Mouse (Mus musculus) liver, embryonic 11.5 days (tissue): ENCODE results near the gene Rab27a. TPM values are rescaled to one million over a fixed set of nuclear protein-coding genes. Genes with fewer than 3 reads are reported as not detected.
A peak's percentile ranks its signal among the peaks of the same experiment; 100 is the strongest.
"Not testable (repeated sequence)": the region's sequence is repeated elsewhere in the genome, so short reads cannot be mapped to it uniquely, and the experiment has no call there.

Source experiments
- ATAC-seq: fragments of 200-750 bp; cut with Nextera tagmentation; replicated peaks from 2 replicates; pipeline ENCODE4 v1.8.0; 2017; ENCODE audit warnings: moderate number of reproducible peaks, mild to moderate bottlenecking, moderate TSS enrichment, moderate library complexity; ENCODE audit not compliant: low FRiP score
- DNase-seq: peaks from one replicate; pipeline ENCODE4 v3.0.0-alpha.2; 2017; ENCODE audit warnings: low spot score
- H3K27ac ChIP-seq: fragments of 300-500 bp; sonication (generic); 2 replicates; pipeline ENCODE4 v1.5.1; 2014; ENCODE audit warnings: mild to moderate bottlenecking, low read depth, low read length, control low read depth
- H3K27me3 ChIP-seq: fragments of 300-500 bp; sonication (generic); replicated peaks from 2 replicates; pipeline ENCODE4 v1.6.1; 2014; ENCODE audit warnings: low read length, mixed read lengths; ENCODE audit not compliant: control insufficient read depth, insufficient read depth
- H3K36me3 ChIP-seq: fragments of 300-500 bp; sonication (generic); 2 replicates; pipeline ENCODE4 v1.6.1; 2014; ENCODE audit warnings: mild to moderate bottlenecking, low read length, moderate library complexity, mixed read lengths; ENCODE audit not compliant: control insufficient read depth, insufficient read depth
- H3K4me1 ChIP-seq: fragments of 300-500 bp; sonication (generic); replicated peaks from 2 replicates; pipeline ENCODE4 v1.6.1; 2014; ENCODE audit warnings: low read length, mixed read lengths; ENCODE audit not compliant: control insufficient read depth, insufficient read depth
- H3K4me2 ChIP-seq: fragments of 300-500 bp; sonication (generic); 2 replicates; pipeline ENCODE4 v1.6.1; 2014; ENCODE audit warnings: mild to moderate bottlenecking, control low read depth, moderate library complexity
- H3K4me3 ChIP-seq: fragments of 300-500 bp; sonication (generic); 2 replicates; pipeline ENCODE4 v1.5.1; 2014; ENCODE audit warnings: low read depth, low read length, control low read depth
- H3K9ac ChIP-seq: fragments of 300-500 bp; sonication (generic); 2 replicates; pipeline ENCODE4 v1.6.1; 2014; ENCODE audit warnings: low read depth, low read length, control low read depth
- H3K9me3 ChIP-seq: fragments of 300-500 bp; sonication (generic); 2 replicates; pipeline ENCODE4 v1.6.1; 2016; ENCODE audit warnings: low read length, inconsistent platforms, mixed read lengths; ENCODE audit not compliant: control insufficient read depth
- WGBS: fragments of 180-500 bp; shearing (Covaris S2); extraction: QIAGEN DNeasy Blood & Tissue Kit; methylation state at CpG from one replicate; pipeline ENCODE4 v1.1.7; 2014; 5-methylcytosine and 5-hydroxymethylcytosine counted together
- polyA plus RNA-seq: library from polyadenylated mRNA; unstranded; fragments of >200 nt; fragmentation: Nextera tagmentation; extraction: Ambion mirVana; gene quantifications from 2 replicates; pipeline ENCODE4 v1.2.1, GENCODE M21; 2014

The Rab27a gene
- polyA plus RNA-seq, 1 experiment from 2014 or later = 3.0 TPM

DNA sequence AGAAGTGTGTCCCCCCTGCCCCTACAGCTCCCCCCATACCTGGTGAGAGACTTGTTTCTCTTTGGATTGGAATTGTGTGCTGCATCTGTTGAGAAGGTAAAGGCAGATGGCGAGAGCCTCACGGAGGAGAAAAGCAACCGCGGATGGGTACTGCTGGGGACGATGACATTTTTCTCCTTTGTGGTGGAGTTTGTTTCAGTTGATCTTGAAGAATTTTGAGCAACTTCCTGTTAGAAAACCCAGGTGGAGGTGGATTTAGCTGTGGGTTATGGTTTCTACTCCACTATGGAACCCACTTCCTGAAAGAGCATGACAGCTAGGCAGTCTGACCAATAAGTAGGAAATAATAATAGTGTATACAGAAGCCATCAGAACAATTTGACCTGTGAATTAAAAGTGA, 28.5 kb downstream of the Rab27a start:
- Histone ChIP-seq H3K27me3 (no peaks in the 10 kb centered on the region), H3K4me1 (no peaks in the 10 kb centered on the region; the same call in none of the 2 replicates), H3K4me2 (no peak overlapping the region), H3K36me3 (no peaks in the 10 kb centered on the region), H3K4me3 (no peak overlapping the region), H3K9ac (no peak overlapping the region), H3K9me3 (no peaks in the 10 kb centered on the region), H3K27ac (no peak overlapping the region)
- DNase-seq (no peak), ATAC-seq (no peak)
- 66% methylated on average over 5 of the region's 5 CpGs for WGBS

GRCm38 (mm10) chr9:73079349-73079748, 34.7 kb downstream of the Rab27a start:
- H3K36me3 ChIP-seq, DNase-seq, H3K4me2 ChIP-seq, H3K27ac ChIP-seq, H3K9me3 ChIP-seq, H3K4me3 ChIP-seq, H3K4me1 ChIP-seq, H3K9ac ChIP-seq, H3K27me3 ChIP-seq, ATAC-seq: not testable (repeated sequence)
- WGBS = 78% methylated on average over 9 of the region's 12 CpGs

GRCm38 (mm10) chr9:73079801-73080325, 35.2 kb downstream of the Rab27a start:
- Histone ChIP-seq H3K9ac (no peak overlapping the region), H3K27me3 (no peaks in the 10 kb centered on the region), H3K4me3 (no peak overlapping the region), H3K27ac (no peak overlapping the region), H3K9me3 (no peaks in the 10 kb centered on the region), H3K4me1 (no peaks in the 10 kb centered on the region), H3K4me2 (no peak overlapping the region), H3K36me3 (no peaks in the 10 kb centered on the region)
- ATAC-seq = no peak
- 65% methylated on average over 7 of the region's 7 CpGs for WGBS
- DNase-seq = no peak

- ATAC-seq (no peak), DNase-seq (no peak)
- no peak overlapping the region for H3K9ac ChIP-seq
- H3K36me3 ChIP-seq = no peaks in the 10 kb centered on the region
- H3K4me1 ChIP-seq = peaks cover 3% of the 10 kb centered on the region
- no peak overlapping the region for H3K27ac ChIP-seq
- WGBS = 80% methylated on average over 8 of the region's 8 CpGs
- H3K9me3 ChIP-seq = no peaks in the 10 kb centered on the region
- H3K4me2 ChIP-seq = no peak overlapping the region
- H3K4me3 ChIP-seq = no peak overlapping the region
- H3K27me3 ChIP-seq = no peaks in the 10 kb centered on the region
These were observed 37.8 kb downstream of the Rab27a start for GRCm38 (mm10) chr9:73082291-73083000.

DNA sequence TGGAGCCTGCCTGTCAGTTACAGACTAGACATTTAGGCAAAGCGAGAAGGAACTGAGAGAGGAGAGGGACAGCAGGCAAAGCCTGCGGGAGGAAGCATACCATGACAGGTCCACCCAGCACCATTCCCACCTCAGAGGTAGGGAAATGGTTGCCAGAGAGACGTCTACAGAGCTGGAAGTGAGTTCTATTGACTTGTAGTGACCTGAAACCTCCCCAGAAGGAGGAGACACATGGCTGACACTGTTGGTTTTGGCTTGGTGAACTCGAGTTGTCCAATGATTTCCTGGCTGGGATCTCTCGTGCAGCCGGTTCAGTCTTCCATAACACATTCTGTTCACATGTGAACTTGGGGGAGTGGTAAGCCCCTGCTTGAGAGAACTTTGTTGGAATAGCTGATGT, 39.3 kb downstream of the Rab27a start:
- H3K27ac ChIP-seq = no peak overlapping the region
- no peak for ATAC-seq
- DNase-seq = no peak
- no peaks in the 10 kb centered on the region for H3K9me3 ChIP-seq
- WGBS = 58% methylated on average over 6 of the region's 6 CpGs
- no peak overlapping the region for H3K4me3 ChIP-seq
- H3K4me2 ChIP-seq = no peak overlapping the region
- peaks cover 3% of the 10 kb centered on the region for H3K4me1 ChIP-seq
- H3K9ac ChIP-seq = no peak overlapping the region
- no peaks in the 10 kb centered on the region for H3K36me3 ChIP-seq
- no peaks in the 10 kb centered on the region for H3K27me3 ChIP-seq

DNA sequence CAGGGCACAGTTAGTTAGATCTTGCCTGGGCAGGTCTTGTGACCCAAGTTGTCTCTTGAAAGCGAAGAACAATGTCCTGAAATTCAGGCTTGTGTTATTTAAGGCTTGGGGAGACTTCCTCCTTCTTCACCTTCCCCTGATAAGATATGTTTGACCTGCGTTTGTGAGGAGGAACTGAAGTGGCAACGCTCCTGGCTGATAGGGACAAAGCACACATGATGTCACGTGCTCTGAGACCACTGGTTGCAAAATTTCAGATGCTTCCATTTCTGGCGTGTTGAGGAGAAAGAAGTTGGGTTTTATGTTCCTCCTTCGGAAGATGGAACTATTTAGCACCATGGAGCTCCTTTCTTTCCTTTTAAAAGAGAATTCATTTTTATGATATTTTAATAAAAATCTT, 41.2 kb downstream of the Rab27a start:
- no peaks in the 10 kb centered on the region for H3K27me3 ChIP-seq
- H3K36me3 ChIP-seq = no peaks in the 10 kb centered on the region
- ATAC-seq (no peak), DNase-seq (no peak)
- 37% methylated on average over 6 of the region's 6 CpGs for WGBS
- no peaks in the 10 kb centered on the region for H3K9me3 ChIP-seq
- peak overlapping the region; percentile 32; the same call in 1 of the 2 replicates for H3K27ac ChIP-seq
- H3K4me2 ChIP-seq = no peak overlapping the region
- H3K9ac ChIP-seq = no peak overlapping the region
- peaks cover 3% of the 10 kb centered on the region for H3K4me1 ChIP-seq
- H3K4me3 ChIP-seq = no peak overlapping the region

- Histone ChIP-seq H3K4me1 (peaks cover 3% of the 10 kb centered on the region), H3K36me3 (no peaks in the 10 kb centered on the region), H3K4me2 (no peak overlapping the region), H3K9me3 (no peaks in the 10 kb centered on the region), H3K27me3 (no peaks in the 10 kb centered on the region), H3K27ac (no peak overlapping the region), H3K9ac (no peak overlapping the region), H3K4me3 (no peak overlapping the region)
- WGBS = 64% methylated on average over 8 of the region's 8 CpGs
- ATAC-seq = no peak
- DNase-seq = no peak
These were observed 42.5 kb downstream of the Rab27a start for GRCm38 (mm10) chr9:73087121-73087520.

- no peak overlapping the region for H3K4me2 ChIP-seq
- no peak overlapping the region for H3K9ac ChIP-seq
- no peak for DNase-seq
- H3K4me1 ChIP-seq = peaks cover 3% of the 10 kb centered on the region
- H3K36me3 ChIP-seq = no peaks in the 10 kb centered on the region
- ATAC-seq = no peak
- H3K9me3 ChIP-seq = no peaks in the 10 kb centered on the region
- H3K27me3 ChIP-seq = no peaks in the 10 kb centered on the region
- H3K27ac ChIP-seq = no peak overlapping the region
- no peak overlapping the region for H3K4me3 ChIP-seq
- WGBS = 56% methylated on average over 5 of the region's 5 CpGs
These were observed 42.9 kb downstream of the Rab27a start for GRCm38 (mm10) chr9:73087581-73087980.
